Mouse (Mus musculus): Measurements from ENCODE around the gene Stmn3.

DNA sequence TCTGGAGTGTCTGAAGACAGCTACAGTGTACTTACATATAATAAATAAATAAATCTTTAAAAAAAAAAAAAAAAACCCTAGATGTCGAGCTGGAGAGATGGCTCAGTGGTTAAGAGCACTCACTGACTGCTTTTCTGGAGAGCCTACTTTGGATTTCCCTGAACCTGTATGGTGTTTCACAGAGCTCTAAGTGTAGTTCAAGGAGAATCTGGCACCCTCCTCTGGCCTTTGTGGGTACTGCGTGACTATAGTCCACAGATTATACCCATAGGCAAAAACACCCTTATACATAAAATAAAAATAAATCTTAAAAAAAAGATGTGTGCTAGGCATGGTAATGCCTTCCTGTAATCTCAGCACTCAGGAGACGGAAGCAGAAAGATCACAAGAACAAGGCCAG lies 19.7 kb upstream of the Stmn3 start:
- no peak for TF ChIP-seq GATA1 (IDR thresholded peaks at IDR 0.05; ENCODE audit: borderline replicate concordance, low read length)
- TF ChIP-seq FLI1 (IDR thresholded peaks at IDR 0.05; ENCODE audit: low read length) = no peak
